Mouse (Mus musculus) MEL (cell line): ENCODE data around the gene Rex1bd.

Experiments
- CHD1 ChIP-seq: IDR thresholded peaks from 2 replicates; pipeline ENCODE4 v1.6.1; 2012; ENCODE audit warnings: low read depth, mild to moderate bottlenecking, inconsistent platforms, low read length, improper control_type of control experiment
- CTCF ChIP-seq, 3 experiments: IDR thresholded peaks in 2 of 3; conservative IDR thresholded peaks in 1 of 3; 2 replicates each; pipeline ENCODE4 v1.5.1; 2011 to 2012; ENCODE audit warnings: low read length in 3 of 3, low read depth in 2 of 3, mild to moderate bottlenecking in 2 of 3, improper control_type of control experiment in 1 of 3, inconsistent platforms in 1 of 3, mixed read lengths in 1 of 3, moderate library complexity in 1 of 3; ENCODE audit not compliant: control insufficient read depth in 1 of 3, insufficient read depth in 1 of 3, poor library complexity in 1 of 3, severe bottlenecking in 1 of 3
- JUND ChIP-seq: IDR thresholded peaks from 2 replicates; pipeline ENCODE4 v1.6.1; 2011; ENCODE audit warnings: low read depth, mild to moderate bottlenecking, improper control_type of control experiment, low read length
- ZNF384 ChIP-seq: IDR thresholded peaks from 2 replicates; pipeline ENCODE4 v1.6.1; 2012; ENCODE audit warnings: low read depth, mild to moderate bottlenecking, inconsistent platforms, low read length, improper control_type of control experiment

DNA sequence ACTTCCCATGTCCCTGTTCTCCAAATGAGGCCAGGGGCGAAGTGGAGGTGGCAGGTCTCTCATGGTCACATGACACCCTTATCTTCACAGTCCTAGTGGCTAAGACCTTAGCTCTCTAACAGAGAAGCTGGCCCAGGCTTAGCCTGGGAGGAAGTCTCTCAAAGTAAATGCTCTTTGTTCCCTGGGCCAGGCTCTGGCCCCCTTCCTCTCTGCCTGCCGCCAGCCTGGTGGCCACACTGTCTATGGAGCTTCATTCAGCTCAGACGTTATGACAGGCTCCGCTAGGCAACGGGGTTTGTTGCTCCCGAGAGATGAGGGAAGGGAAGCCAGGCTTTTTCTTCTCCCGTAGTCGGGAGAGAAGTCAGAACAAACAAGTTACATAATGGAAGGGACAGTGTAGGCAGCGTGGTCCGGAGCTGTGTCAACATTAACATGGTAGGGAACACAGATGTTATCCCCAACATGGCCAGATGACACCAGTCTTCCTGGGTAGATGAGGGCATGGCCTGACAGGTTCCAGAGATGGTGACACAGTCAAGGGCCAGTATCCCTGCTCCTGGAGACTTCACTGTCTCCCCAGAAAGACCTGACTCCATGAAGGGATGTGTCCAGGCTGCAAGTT, 37.1 kb downstream of the Rex1bd start:
- TF ChIP-seq CHD1, result no peak
- no peak for TF ChIP-seq CTCF (IDR thresholded peaks at IDR 0.05 in 2 of 3, conservative IDR thresholded peaks at IDR 0.05 in 1 of 3; ENCODE audit: control insufficient read depth in 1 of 3, insufficient read depth in 1 of 3, low read depth in 2 of 3, low read length in 3 of 3, poor library complexity in 1 of 3, severe bottlenecking in 1 of 3)
- TF ChIP-seq ZNF384, result no peak
- TF ChIP-seq JUND, result no peak
